Mouse (Mus musculus) thymus, adult 2 months (tissue): Measurements from ENCODE around the gene Gm49387.

Experiments used
- CTCF ChIP-seq: fragments of 200-500 bp; IDR thresholded peaks from 2 replicates; pipeline ENCODE4 v1.5.1; 2012; ENCODE audit warnings: mild to moderate bottlenecking, control low read depth, low read length, moderate library complexity, borderline replicate concordance; ENCODE audit not compliant: control insufficient read depth, poor library complexity, insufficient read depth; ENCODE audit errors: extremely low read depth
- POLR2A ChIP-seq: fragments of 200-500 bp; IDR thresholded peaks from 2 replicates; pipeline ENCODE4 v1.6.1; 2012; ENCODE audit warnings: mild to moderate bottlenecking, low read length, control low read depth, moderate library complexity; ENCODE audit not compliant: control insufficient read depth, poor library complexity, insufficient read depth; ENCODE audit errors: extremely low read depth

DNA sequence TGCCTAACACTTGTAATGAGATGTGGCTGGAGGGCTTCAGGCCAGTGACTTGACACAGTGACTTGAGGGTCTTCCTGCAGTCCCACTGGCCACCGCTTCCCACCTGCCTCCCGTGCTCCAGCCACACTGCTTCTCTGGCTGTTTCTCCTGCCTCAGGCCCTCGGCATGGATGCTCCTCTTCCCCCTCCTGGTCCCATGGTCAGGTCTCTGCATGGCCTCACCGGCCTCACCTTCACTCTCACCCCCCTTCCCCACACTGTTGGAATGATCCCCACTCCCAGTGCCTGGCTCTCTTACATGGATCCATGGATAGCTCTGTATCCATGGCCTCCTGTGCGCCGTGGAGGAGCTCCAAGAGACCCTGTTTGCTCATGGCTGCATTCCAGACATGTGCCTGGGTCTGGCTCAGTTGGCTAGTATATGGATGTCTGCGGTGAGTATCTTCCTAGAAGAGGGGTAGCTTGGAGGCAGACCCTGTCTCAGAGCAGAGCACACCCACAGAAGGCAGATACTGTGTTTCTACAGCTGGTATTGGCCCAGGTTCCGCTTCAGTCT, 17.5 kb upstream of the Gm49387 start:
- TF ChIP-seq CTCF: no peak
- no peak for TF ChIP-seq POLR2A
